Mouse (Mus musculus): Measurements from ENCODE around the gene Gm28036. TPM values are rescaled to one million over a fixed set of nuclear protein-coding genes. Genes with fewer than 3 reads are reported as not detected.
A peak's percentile ranks its signal among the peaks of the same experiment; 100 is the strongest.

Gene Gm28036
- total RNA-seq, 2 experiments from 2014 or later, result 0.38 to 25.8 TPM

DNA sequence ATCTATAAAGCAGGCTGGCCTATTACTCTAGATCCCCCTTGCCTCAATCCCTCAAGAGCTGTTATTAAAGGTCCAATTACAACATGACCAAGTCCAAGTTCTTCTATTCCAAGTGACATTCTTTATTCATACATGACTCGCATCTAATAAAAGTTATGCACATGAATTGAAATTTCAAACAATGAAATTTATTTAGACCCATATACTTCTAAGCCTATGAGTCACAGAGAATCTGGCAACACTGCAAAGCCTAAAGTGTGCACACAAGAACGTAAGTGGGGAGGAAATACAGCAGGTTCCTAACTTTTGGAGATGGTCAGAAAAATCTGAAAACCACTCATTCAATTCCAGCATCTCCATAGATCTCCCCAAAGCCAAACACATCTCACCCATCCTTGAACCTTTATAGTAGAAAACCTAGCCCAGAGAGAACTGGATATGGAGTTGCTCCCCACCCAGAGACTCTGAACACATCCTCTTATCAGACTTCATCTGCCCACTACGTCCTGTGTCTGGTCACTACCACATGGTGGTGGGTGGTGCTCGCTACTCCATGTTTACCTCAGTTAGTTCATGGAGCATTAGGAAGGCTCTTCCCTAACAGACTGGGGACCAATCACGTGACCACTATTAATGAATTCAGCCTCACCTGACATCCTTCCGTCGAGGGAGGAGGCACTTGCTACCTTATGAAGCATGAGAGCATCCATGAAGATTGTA is 39.3 kb downstream of the Gm28036 start:
- no peak for ATAC-seq (ENCODE audit: poor library complexity, severe bottlenecking)

DNA sequence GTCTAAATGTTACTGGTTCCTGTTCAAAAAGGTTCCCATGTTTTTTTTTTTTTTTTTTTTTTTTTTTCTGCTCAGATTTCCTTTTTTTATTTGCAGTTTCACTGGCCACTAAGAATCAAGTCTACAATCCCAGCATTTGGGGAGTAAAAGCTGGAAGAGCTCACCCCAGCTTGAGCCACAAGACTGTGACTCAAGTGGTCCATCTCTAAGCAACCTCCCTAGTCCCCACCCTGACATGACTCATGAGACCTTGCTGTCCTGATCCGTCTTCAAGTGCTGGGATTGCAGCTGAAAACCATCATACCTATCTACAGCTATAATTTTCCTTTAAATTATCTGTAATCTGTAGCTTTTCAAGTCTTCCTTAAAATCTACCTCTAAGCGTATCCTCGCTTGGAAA is 42.4 kb downstream of the Gm28036 start:
- no peak for ATAC-seq (ENCODE audit: poor library complexity, severe bottlenecking)

DNA sequence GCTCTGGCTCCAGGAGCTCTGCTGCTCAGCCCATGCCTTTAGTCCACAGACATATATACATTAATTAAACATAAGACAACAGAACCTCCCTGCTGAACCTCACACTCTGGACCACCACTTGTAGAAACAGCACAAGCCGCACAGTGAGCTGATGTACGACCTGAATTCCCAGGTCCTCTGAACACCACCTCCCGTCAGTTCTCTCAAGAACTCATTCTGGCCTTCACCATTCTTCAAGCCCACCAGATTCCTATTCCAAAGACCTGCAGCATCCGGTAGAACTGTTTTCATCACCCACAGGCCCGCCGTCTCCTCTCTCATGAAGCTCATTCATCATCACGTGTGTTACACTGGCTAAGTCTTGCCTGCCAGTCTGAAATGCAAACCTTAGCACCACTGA is 46.5 kb downstream of the Gm28036 start:
- no peak for ATAC-seq (ENCODE audit: poor library complexity, severe bottlenecking)

DNA sequence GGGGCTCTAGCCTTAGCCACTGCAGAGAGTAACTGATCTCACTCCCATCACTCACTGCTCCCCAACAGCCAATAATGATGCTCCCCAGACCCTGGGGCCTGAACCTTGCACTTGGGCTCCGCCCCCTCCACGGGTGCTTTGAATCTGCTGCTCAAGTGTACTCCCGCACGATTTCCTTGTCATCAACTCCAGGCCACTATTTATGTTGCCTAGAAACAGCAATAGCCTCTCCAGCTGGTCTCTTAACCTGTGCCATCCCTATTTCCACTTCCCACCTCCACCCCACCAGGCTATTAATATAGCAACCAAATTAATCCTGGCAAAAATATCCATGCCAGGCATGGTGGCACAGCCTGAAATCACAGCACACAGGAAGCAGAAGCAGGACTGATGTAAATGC is 47.2 kb downstream of the Gm28036 start:
- no peak for ATAC-seq (ENCODE audit: poor library complexity, severe bottlenecking)

DNA sequence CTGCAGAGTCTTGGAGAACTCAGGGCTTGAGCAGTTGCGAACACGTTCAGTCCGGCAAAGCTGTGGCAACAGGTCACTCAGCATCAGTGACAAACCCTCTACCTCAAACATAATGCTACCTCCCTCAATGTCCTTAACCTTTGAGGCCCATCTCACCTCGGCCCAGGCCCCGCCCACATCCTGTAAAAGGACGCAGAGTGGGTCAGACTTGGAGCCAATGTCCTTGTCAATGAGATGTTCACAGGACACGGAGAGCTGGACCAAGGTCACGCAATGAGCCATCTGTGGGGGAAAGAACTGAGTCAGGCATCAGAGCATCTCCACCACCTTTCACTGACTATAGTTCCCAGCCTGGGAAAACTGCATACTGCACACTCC is 47.7 kb downstream of the Gm28036 start:
- ATAC-seq (ENCODE audit: poor library complexity, severe bottlenecking), result no peak

DNA sequence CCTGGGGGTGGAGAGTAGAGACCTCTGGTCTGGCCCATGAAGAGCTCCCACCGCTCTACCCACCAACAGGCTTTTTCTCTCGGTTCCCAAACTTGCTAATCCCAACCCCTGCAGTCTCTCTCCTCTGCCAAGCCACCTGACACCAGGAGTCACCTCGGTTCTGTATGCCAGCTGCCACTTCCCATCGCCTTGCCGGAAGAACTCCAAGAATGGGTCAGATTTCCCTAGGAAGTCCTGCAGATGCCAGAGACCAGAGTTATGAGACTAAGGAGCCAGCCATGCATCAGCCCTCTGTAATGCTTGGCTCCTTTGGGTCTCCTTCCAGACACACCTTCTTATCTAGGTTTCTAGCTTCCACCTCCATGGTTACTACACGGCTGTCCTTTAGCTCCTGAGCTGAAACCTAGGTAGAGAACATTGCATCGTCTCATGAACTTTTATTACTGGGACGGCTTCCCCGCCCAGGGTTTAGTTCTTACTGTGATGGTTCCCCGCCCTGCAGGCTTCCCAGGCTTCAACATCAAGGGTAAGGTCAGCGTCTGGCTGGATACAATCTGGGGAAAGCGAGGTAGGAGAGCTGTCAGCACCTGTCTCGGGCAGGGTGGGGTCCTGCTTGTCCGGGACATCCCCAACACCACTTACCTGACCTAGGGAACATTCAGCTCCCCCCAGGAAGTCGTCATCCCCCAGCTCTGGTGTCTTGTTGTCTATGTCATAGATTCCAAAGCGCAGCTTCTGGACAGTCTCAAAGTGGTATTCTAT is 48.3 kb downstream of the Gm28036 start:
- no peak for ATAC-seq (ENCODE audit: poor library complexity, severe bottlenecking)

DNA sequence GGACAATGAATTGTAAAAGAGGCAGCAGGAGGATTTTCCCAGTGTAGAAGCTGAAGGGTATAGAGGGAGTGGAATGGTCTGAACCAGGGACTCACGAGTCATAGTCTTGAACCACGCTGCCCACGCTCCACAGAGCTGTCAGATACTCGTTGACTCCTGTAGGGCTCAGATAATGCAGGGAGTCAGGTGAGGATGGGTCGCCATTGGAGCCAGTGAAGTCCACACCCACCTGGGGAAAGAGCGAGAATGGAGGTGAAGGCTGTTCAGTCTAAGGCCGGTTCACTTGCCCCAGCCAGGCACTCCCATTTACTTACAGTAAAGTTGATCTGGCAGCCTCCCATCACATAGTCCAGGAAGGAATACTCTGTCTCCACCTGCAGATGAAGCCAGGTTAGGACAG is 49.4 kb downstream of the Gm28036 start:
- no peak for ATAC-seq (ENCODE audit: poor library complexity, severe bottlenecking)

DNA sequence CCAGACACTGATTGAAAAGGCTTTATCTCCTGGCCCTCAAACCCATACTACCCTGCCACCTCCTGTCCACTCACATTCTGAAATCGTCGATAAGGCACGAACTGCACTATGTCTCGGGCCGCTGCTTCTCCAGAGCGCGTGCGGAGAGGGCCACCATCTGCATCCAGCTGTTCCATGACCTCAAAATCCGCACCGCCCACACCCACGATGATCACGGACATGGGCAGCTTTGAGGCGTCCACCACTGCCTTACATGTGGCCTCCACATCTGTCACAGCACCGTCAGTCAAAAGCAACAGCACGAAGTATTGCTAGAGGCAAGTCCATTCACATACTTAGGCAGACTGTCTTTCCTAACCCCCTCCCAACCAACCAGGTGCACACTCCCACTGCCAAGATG is 53.2 kb downstream of the Gm28036 start:
- ATAC-seq (ENCODE audit: poor library complexity, severe bottlenecking), result no peak

DNA sequence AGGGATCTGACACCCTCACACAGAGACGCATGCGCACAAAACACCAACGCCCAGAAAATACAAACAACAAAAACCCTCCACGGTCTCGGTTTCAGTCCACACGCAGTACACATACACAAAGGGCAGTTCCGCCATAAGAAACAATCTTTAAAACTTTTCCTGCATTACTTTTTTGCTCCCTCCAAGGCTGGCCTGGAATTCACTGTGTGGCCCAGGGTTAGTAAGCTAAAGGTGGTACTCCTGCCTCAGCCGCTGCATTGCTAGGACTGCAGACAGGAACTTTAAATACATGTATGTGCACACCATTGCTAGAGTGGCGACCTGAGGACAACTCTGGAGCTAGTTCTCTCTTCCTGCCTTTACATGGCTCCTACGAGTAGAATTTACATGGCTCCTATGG is 55.7 kb downstream of the Gm28036 start:
- ATAC-seq (ENCODE audit: poor library complexity, severe bottlenecking), result no peak

DNA sequence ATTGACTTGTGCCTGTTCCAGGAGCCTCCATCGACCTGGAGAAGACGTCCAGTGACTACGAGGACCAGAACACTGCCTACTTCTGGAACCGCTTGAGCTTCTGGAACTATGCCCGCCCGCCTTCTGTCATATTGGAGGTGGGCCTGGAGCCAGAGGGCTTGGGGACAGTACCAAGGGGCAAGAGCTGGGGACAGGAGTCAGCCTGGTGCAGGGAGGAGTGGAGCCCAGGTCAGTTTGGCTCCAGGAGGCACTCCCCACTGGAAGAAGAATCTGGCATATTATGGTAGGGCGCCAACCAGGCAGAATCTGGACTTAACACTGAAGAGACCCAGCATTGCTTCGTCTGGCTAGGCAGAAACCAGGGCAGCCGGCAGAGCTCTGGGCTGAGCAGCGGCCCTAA is 59.0 kb downstream of the Gm28036 start:
- no peak for ATAC-seq (ENCODE audit: poor library complexity, severe bottlenecking)

DNA sequence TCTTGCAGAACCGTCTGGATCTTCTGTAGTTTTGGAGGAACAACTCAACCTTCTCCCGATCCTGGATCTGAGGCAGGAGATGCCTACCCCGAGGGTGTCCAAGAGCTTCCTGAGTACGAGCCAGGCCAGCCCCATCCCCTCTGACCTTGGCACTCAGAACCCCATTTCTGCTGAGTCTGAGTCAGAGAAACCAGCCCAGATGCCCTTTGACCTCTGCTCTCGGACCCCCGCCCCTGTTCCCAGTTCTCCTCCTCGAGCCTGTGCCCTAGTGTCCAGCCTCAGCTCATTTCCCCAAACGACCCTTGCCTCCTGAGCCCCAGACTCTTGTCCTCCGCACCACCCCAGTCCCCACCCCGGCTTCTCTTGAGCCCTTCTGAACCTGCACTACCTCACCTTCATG is 60.8 kb downstream of the Gm28036 start:
- ATAC-seq (ENCODE audit: poor library complexity, severe bottlenecking), result no peak

DNA sequence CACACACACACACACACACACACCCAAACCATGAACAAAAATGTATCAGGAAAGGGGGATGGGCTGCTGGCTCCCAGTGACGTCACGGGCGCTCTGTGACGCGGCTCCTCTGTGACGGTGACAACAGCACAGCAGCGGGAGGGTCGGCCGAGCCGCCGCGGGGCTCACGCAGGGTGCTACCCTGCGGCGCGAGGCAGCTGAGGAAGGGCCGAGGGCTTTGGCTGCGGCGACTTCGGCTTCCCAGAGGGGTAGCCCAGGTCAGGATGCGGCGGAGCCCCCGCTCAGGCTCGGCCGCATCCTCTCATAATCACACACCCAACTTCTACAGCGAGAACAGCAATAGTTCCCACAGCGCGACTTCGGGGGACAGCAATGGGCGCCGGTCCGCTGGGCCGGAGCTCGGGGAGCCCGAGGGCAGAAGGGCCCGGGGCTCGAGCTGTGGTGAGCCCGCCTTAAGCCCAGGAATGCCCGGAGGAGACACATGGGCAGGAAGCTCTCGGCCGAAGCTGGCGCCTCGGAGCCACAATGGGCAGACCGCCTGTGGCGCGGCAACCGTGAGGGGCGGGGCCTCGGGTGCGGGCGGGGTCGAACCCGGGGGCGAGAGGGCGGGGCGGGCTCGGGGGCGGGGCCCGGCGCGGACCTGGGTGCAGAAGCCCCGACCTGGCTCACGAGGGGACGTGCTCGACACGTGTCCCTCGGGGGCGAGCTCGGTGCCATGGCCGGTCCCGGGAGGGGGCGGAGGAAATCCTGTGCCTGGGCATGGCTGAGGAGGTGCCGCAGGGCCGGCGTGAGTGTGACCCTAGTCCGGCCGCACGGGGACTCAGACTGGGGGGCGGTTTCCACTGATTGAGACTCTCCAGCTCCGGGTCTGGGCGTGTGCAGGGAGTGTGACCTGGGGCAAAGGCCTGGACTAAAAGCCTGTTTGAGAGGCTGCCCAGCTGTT is 61.5 kb downstream of the Gm28036 start, which contains the start of gene Spag4:
Spag4 (plus strand) TSS at position 77 of the 943 bp plus-strand sequence.
- peak; percentile 72 for ATAC-seq (ENCODE audit: poor library complexity, severe bottlenecking)

DNA sequence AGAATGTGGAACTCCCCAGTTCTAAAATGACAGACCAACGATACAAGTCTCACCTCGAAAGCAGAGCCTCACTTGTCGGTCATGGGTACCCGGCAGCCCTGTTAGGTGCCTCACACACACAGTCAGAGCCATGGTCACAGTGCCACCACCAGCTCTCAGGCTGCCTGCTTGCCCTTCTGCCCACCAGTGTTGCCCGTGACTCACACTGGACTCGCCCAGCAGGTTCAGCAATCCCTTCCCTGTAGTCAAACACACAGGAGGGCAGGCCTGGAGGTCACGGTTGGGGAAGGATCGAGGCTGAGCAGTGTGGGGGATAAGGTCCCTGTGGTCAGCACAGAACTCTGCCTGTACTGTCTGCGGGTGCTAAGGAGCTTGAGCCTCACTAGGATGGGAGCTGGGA is 74.1 kb downstream of the Gm28036 start, which contains the start of gene Fer1l4:
Fer1l4 (minus strand) TSS at position 132 of the 400 bp plus-strand sequence.
- no peak for ATAC-seq (ENCODE audit: poor library complexity, severe bottlenecking)

DNA sequence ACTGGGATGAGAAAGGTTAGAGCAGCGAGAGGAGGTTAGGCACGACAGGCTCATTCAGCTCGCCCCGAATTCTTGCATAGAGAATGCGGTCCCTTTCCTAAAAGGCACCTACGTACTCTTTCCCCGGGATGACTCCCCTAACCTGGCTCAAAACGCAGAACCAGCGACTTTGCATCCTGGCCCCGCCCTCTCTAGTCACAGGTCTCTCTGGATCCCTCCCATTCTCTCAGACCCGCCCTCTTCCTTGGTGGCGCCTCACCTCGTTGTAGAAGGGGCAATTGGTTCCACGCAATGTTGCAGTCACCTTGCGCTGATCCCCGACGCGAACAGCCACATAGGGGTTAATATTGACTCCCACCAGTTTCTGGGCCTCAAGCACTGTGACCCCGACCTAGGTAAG is 79.0 kb downstream of the Gm28036 start:
- ATAC-seq (ENCODE audit: poor library complexity, severe bottlenecking), result no peak

DNA sequence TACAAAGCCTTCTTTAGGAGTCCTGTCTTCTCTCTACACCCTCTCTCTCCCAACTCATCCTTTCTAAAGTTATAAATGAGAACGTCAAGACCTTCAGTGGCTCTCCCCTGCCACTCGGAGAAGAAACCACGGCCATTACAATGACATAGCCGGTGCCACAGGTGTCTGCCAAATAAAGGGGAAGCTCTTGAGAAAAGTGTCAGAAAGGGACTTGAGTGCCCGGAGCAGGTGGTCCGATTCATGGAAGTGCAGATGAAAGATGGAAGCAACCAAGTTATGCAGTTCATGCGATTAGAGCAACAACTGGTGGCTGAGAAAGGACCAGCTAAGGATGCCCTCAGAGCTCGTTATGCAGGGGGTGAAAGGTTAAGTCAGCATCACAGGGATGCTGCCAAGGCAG is 84.0 kb downstream of the Gm28036 start:
- ATAC-seq (ENCODE audit: poor library complexity, severe bottlenecking), result no peak

DNA sequence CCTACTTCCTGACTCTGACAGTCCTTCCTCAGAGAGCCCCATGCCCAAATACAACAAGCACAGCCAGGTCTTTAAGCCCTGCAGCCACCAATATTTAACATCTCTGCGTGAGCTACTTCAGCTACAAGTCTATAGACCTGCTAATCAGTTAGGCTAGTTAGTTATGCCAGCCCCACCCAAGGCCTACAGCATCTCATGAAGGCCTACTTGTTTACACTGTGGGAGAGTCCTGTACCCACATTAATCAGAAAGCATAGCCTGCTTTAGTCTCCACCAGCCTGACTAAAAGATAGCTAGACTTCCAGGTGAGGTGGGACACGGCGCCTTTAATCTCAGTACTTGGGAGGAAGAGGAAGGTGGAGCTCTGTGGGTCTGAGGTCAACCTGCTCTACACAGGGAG is 87.5 kb downstream of the Gm28036 start:
- no peak for ATAC-seq (ENCODE audit: poor library complexity, severe bottlenecking)

DNA sequence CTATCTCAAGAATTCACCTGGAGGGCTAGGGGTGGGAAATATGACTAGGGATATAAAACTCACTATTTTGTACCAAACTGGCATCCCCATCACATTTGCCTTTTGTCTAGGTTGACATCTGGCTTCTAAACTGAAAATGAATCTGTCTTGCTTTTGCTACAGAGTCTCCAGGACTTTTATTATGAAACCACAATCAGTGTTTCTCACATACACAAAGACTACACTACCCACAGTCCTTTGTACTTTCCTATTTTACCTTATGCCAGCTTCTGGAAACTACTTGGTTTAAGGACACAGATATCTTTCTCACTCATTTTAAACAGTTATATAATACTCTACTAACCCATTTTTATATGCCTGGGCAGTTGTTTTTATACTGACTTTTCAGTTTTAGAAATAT is 101.4 kb downstream of the Gm28036 start:
- ATAC-seq (ENCODE audit: poor library complexity, severe bottlenecking), result no peak

Data from megakaryocyte, adult 5-6 weeks (primary cell).